Mouse (Mus musculus): ENCODE data around the gene Snrpa.

DNA sequence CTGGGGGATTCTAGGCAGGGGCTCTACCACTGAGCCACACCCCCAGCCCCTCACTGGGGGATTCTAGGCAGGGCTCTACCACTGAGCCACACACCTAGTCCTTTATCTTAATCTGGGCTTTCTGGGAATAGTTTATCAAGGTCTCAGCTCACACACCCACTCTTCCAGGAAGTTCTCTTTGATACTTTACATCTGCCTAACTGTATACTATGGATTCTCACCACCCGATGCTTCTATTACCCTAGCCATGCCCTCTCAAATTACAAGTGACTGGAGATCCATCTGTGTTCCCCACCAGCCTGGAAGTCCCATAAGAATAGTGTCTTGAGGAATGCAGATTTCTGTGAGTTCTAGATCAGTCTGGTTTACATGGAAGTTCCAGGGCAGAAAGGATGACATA is 26.5 kb upstream of the Snrpa start:
- no peak for TF ChIP-seq POLR2A (IDR thresholded peaks at IDR 0.05; ENCODE audit: borderline replicate concordance, extremely low read depth, insufficient read depth, insufficient read length, poor library complexity, severe bottlenecking)
- no peak for TF ChIP-seq CTCF (IDR thresholded peaks at IDR 0.05; ENCODE audit: borderline replicate concordance, extremely low read depth, insufficient read depth, insufficient read length)
